Mouse (Mus musculus): Measurements from ENCODE around the gene Atp8a2. TPM values are rescaled to one million over a fixed set of nuclear protein-coding genes. Genes with fewer than 3 reads are reported as not detected.

The Atp8a2 gene
- polyA plus RNA-seq, 1 experiment from 2014 or later: 9.0 TPM

GRCm38 (mm10) chr14:59799511-59799910, 397.5 kb downstream of the Atp8a2 start:
- Histone ChIP-seq H3K36me3 (ENCODE audit: control insufficient read depth, insufficient read depth, low read length) (no peaks in the 10 kb centered on the region), H3K27me3 (ENCODE audit: control insufficient read depth, insufficient read depth, low read length) (no peaks in the 10 kb centered on the region), H3K27ac (ENCODE audit: low read depth, low read length) (no peak overlapping the region), H3K4me1 (ENCODE audit: control insufficient read depth, insufficient read depth, low read length) (no peaks in the 10 kb centered on the region), H3K9me3 (ENCODE audit: control insufficient read depth, low read length) (no peaks in the 10 kb centered on the region), H3K9ac (ENCODE audit: low read length) (no peak overlapping the region), H3K4me3 (ENCODE audit: low read depth, low read length) (no peak overlapping the region), H3K4me2 (ENCODE audit: low read depth) (no peak overlapping the region)
- no peak for ATAC-seq (ENCODE audit: insufficient read depth, low FRiP score, low TSS enrichment)
- DNase-seq (ENCODE audit: low spot score): no peak
- WGBS: 93% methylated on average over 3 of the region's 3 CpGs

- DNase-seq (ENCODE audit: low spot score) (no peak), ATAC-seq (ENCODE audit: insufficient read depth, low FRiP score, low TSS enrichment) (no peak)
- no peak overlapping the region for H3K4me2 ChIP-seq (ENCODE audit: low read depth)
- H3K4me1 ChIP-seq (ENCODE audit: control insufficient read depth, insufficient read depth, low read length): no peaks in the 10 kb centered on the region
- WGBS: 44% methylated on average over 10 of the region's 10 CpGs
- no peak overlapping the region for H3K27ac ChIP-seq (ENCODE audit: low read depth, low read length)
- H3K9me3 ChIP-seq (ENCODE audit: control insufficient read depth, low read length): no peaks in the 10 kb centered on the region
- no peaks in the 10 kb centered on the region for H3K27me3 ChIP-seq (ENCODE audit: control insufficient read depth, insufficient read depth, low read length)
- H3K4me3 ChIP-seq (ENCODE audit: low read depth, low read length): no peak overlapping the region
- no peaks in the 10 kb centered on the region for H3K36me3 ChIP-seq (ENCODE audit: control insufficient read depth, insufficient read depth, low read length)
- no peak overlapping the region for H3K9ac ChIP-seq (ENCODE audit: low read length)
Measured at GRCm38 (mm10) chr14:59793841-59794240, 403.1 kb downstream of the Atp8a2 start.

- DNase-seq (ENCODE audit: low spot score) (no peak), ATAC-seq (ENCODE audit: insufficient read depth, low FRiP score, low TSS enrichment) (no peak)
- Histone ChIP-seq H3K9me3 (ENCODE audit: control insufficient read depth, low read length) (no peaks in the 10 kb centered on the region), H3K27me3 (ENCODE audit: control insufficient read depth, insufficient read depth, low read length) (no peaks in the 10 kb centered on the region), H3K4me1 (ENCODE audit: control insufficient read depth, insufficient read depth, low read length) (no peaks in the 10 kb centered on the region), H3K27ac (ENCODE audit: low read depth, low read length) (no peak overlapping the region), H3K4me3 (ENCODE audit: low read depth, low read length) (no peak overlapping the region), H3K4me2 (ENCODE audit: low read depth) (no peak overlapping the region), H3K36me3 (ENCODE audit: control insufficient read depth, insufficient read depth, low read length) (no peaks in the 10 kb centered on the region), H3K9ac (ENCODE audit: low read length) (no peak overlapping the region)
- 83% methylated on average over 11 of the region's 11 CpGs for WGBS
Measured at GRCm38 (mm10) chr14:59783348-59784341, 413.3 kb downstream of the Atp8a2 start.

- DNase-seq (ENCODE audit: low spot score) (no peak), ATAC-seq (ENCODE audit: insufficient read depth, low FRiP score, low TSS enrichment) (no peak)
- 80% methylated on average over 9 of the region's 9 CpGs for WGBS
- Histone ChIP-seq H3K9ac (ENCODE audit: low read length) (no peak overlapping the region), H3K4me3 (ENCODE audit: low read depth, low read length) (no peak overlapping the region), H3K4me2 (ENCODE audit: low read depth) (no peak overlapping the region), H3K27me3 (ENCODE audit: control insufficient read depth, insufficient read depth, low read length) (no peaks in the 10 kb centered on the region), H3K36me3 (ENCODE audit: control insufficient read depth, insufficient read depth, low read length) (no peaks in the 10 kb centered on the region), H3K9me3 (ENCODE audit: control insufficient read depth, low read length) (no peaks in the 10 kb centered on the region), H3K4me1 (ENCODE audit: control insufficient read depth, insufficient read depth, low read length) (no peaks in the 10 kb centered on the region), H3K27ac (ENCODE audit: low read depth, low read length) (no peak overlapping the region)
Measured at GRCm38 (mm10) chr14:59780391-59780790, 416.6 kb downstream of the Atp8a2 start.

GRCm38 (mm10) chr14:59762227-59762626, 434.8 kb downstream of the Atp8a2 start:
- Histone ChIP-seq H3K4me2 (ENCODE audit: low read depth) (no peak overlapping the region), H3K36me3 (ENCODE audit: control insufficient read depth, insufficient read depth, low read length) (no peaks in the 10 kb centered on the region), H3K27me3 (ENCODE audit: control insufficient read depth, insufficient read depth, low read length) (no peaks in the 10 kb centered on the region), H3K9ac (ENCODE audit: low read length) (no peak overlapping the region), H3K4me1 (ENCODE audit: control insufficient read depth, insufficient read depth, low read length) (no peaks in the 10 kb centered on the region), H3K9me3 (ENCODE audit: control insufficient read depth, low read length) (no peaks in the 10 kb centered on the region), H3K4me3 (ENCODE audit: low read depth, low read length) (no peak overlapping the region), H3K27ac (ENCODE audit: low read depth, low read length) (no peak overlapping the region)
- DNase-seq (ENCODE audit: low spot score) (no peak), ATAC-seq (ENCODE audit: insufficient read depth, low FRiP score, low TSS enrichment) (no peak)
- WGBS: 53% methylated on average over 3 of the region's 3 CpGs

GRCm38 (mm10) chr14:59759900-59760493, 437.0 kb downstream of the Atp8a2 start:
- ATAC-seq (ENCODE audit: insufficient read depth, low FRiP score, low TSS enrichment) (no peak), DNase-seq (ENCODE audit: low spot score) (no peak)
- no peaks in the 10 kb centered on the region for H3K4me1 ChIP-seq (ENCODE audit: control insufficient read depth, insufficient read depth, low read length)
- H3K9me3 ChIP-seq (ENCODE audit: control insufficient read depth, low read length): no peaks in the 10 kb centered on the region
- no peaks in the 10 kb centered on the region for H3K27me3 ChIP-seq (ENCODE audit: control insufficient read depth, insufficient read depth, low read length)
- H3K36me3 ChIP-seq (ENCODE audit: control insufficient read depth, insufficient read depth, low read length): no peaks in the 10 kb centered on the region
- no peak overlapping the region for H3K4me3 ChIP-seq (ENCODE audit: low read depth, low read length)
- 73% methylated on average over 12 of the region's 12 CpGs for WGBS
- H3K9ac ChIP-seq (ENCODE audit: low read length): no peak overlapping the region
- no peak overlapping the region; the same call in 1 of the 2 replicates for H3K27ac ChIP-seq (ENCODE audit: low read depth, low read length)
- H3K4me2 ChIP-seq (ENCODE audit: low read depth): no peak overlapping the region

- no peaks in the 10 kb centered on the region for H3K9me3 ChIP-seq (ENCODE audit: control insufficient read depth, low read length)
- no peak for DNase-seq (ENCODE audit: low spot score)
- H3K27me3 ChIP-seq (ENCODE audit: control insufficient read depth, insufficient read depth, low read length): no peaks in the 10 kb centered on the region
- no peak overlapping the region for H3K27ac ChIP-seq (ENCODE audit: low read depth, low read length)
- 60% methylated on average over 15 of the region's 15 CpGs for WGBS
- H3K36me3 ChIP-seq (ENCODE audit: control insufficient read depth, insufficient read depth, low read length): no peaks in the 10 kb centered on the region
- no peak overlapping the region for H3K9ac ChIP-seq (ENCODE audit: low read length)
- H3K4me1 ChIP-seq (ENCODE audit: control insufficient read depth, insufficient read depth, low read length): no peaks in the 10 kb centered on the region
- no peak overlapping the region for H3K4me3 ChIP-seq (ENCODE audit: low read depth, low read length)
- ATAC-seq (ENCODE audit: insufficient read depth, low FRiP score, low TSS enrichment): no peak
- H3K4me2 ChIP-seq (ENCODE audit: low read depth): no peak overlapping the region
Measured at GRCm38 (mm10) chr14:59759196-59759839, 437.7 kb downstream of the Atp8a2 start.

GRCm38 (mm10) chr14:59752401-59752800, 444.6 kb downstream of the Atp8a2 start:
- H3K4me3 ChIP-seq (ENCODE audit: low read depth, low read length): no peak overlapping the region
- no peaks in the 10 kb centered on the region for H3K4me1 ChIP-seq (ENCODE audit: control insufficient read depth, insufficient read depth, low read length)
- H3K36me3 ChIP-seq (ENCODE audit: control insufficient read depth, insufficient read depth, low read length): no peaks in the 10 kb centered on the region
- no peak overlapping the region for H3K27ac ChIP-seq (ENCODE audit: low read depth, low read length)
- H3K9ac ChIP-seq (ENCODE audit: low read length): no peak overlapping the region
- no peaks in the 10 kb centered on the region for H3K9me3 ChIP-seq (ENCODE audit: control insufficient read depth, low read length)
- H3K4me2 ChIP-seq (ENCODE audit: low read depth): no peak overlapping the region
- no peak for ATAC-seq (ENCODE audit: insufficient read depth, low FRiP score, low TSS enrichment)
- WGBS: 83% methylated on average over 3 of the region's 3 CpGs
- DNase-seq (ENCODE audit: low spot score): no peak
- 0 out of 2 replicates have a peak, but pooled peaks cover 2% of the 10 kb centered on the region for H3K27me3 ChIP-seq (ENCODE audit: control insufficient read depth, insufficient read depth, low read length)
